Mouse (Mus musculus) right cerebral cortex, postnatal 25 days (tissue): ENCODE results near the gene Sart3.
"Not testable (repeated sequence)": the region's sequence is repeated elsewhere in the genome, so short reads cannot be mapped to it uniquely, and the experiment has no call there.

ENCODE experiments used
- DNase-seq: peaks from one replicate; pipeline ENCODE4 v3.0.0; 2022

The Sart3 gene

GRCm38 (mm10) chr5:113790453-113791196 is 18.3 kb upstream of the Sart3 start:
- DNase-seq, result no peak

GRCm38 (mm10) chr5:113789075-113789788 is 16.9 kb upstream of the Sart3 start:
- DNase-seq, result no peak

GRCm38 (mm10) chr5:113788645-113789044 is 16.3 kb upstream of the Sart3 start:
- no peak for DNase-seq

- DNase-seq, result no peak
Measured at GRCm38 (mm10) chr5:113786985-113787384, 14.7 kb upstream of the Sart3 start.

- not testable (repeated sequence) for DNase-seq
Measured at GRCm38 (mm10) chr5:113784104-113784503, 11.8 kb upstream of the Sart3 start.

GRCm38 (mm10) chr5:113783581-113784001 is 11.3 kb upstream of the Sart3 start:
- peak; percentile 38 for DNase-seq

- no peak for DNase-seq
Measured at GRCm38 (mm10) chr5:113782624-113783023, 10.3 kb upstream of the Sart3 start.

- DNase-seq, result no peak
Measured at GRCm38 (mm10) chr5:113781875-113782274, 9.6 kb upstream of the Sart3 start.

- no peak for DNase-seq
Measured at GRCm38 (mm10) chr5:113781254-113781653, 8.9 kb upstream of the Sart3 start.

- no peak for DNase-seq
Measured at GRCm38 (mm10) chr5:113780763-113781162, 8.5 kb upstream of the Sart3 start.

GRCm38 (mm10) chr5:113780082-113780752 is 7.9 kb upstream of the Sart3 start:
- DNase-seq, result no peak

GRCm38 (mm10) chr5:113779569-113779968 is 7.3 kb upstream of the Sart3 start:
- no peak for DNase-seq

- not testable (repeated sequence) for DNase-seq
Measured at GRCm38 (mm10) chr5:113777728-113778127, 5.4 kb upstream of the Sart3 start.

- DNase-seq, result no peak
Measured at GRCm38 (mm10) chr5:113776896-113777226, 4.6 kb upstream of the Sart3 start.

GRCm38 (mm10) chr5:113776128-113776895 is 4.0 kb upstream of the Sart3 start:
- DNase-seq, result no peak

- no peak for DNase-seq
Measured at GRCm38 (mm10) chr5:113775585-113775984, 3.3 kb upstream of the Sart3 start.

- DNase-seq, result peak; percentile 79
Measured at GRCm38 (mm10) chr5:113773664-113774063, 1.4 kb upstream of the Sart3 start.

GRCm38 (mm10) chr5:113772905-113773519 is 702 bp upstream of the Sart3 start:
- no peak for DNase-seq

- peak; percentile 89 for DNase-seq
Measured at GRCm38 (mm10) chr5:113771213-113772162, 822 bp downstream of the Sart3 start.

GRCm38 (mm10) chr5:113768806-113769205 is 3.5 kb downstream of the Sart3 start:
- DNase-seq, result no peak
